Mouse (Mus musculus): ENCODE results near the gene Slc34a1.

DNA sequence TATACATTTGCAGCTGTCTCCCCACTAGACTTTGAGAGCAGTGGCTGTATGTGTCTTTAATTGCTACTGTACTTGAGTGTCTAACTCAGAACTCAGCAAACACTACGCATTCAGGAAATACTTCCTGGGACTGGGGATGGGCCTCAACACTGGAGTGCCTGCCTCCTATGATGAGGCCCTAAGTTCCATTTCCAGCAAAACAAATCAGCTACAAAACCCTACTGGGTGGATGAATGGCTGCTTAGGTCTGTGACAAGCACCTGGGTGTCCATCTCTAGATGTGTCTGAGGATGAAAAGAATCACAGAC is 2.0 kb downstream of the Slc34a1 start:
- no peak for TF ChIP-seq CTCF (IDR thresholded peaks at IDR 0.05; ENCODE audit: low read depth, low read length)
- TF ChIP-seq GATA1 (IDR thresholded peaks at IDR 0.05; ENCODE audit: borderline replicate concordance, low read length), result no peak
- no peak for TF ChIP-seq POLR2AphosphoS5 (IDR thresholded peaks at IDR 0.05; ENCODE audit: insufficient replicate concordance, low read depth, low read length)
